Mouse (Mus musculus) thymus, adult 2 months (tissue): ENCODE results near the gene Gm44502. TPM values are rescaled to one million over a fixed set of nuclear protein-coding genes. Genes with fewer than 3 reads are reported as not detected.

ENCODE experiments used
- DNase-seq: peaks from one replicate; pipeline ENCODE4 v3.0.0; 2021
- H3K27ac ChIP-seq: fragments of 200-500 bp; 2 replicates; pipeline ENCODE4 v1.5.1; 2012; ENCODE audit warnings: low read length, control low read depth; ENCODE audit not compliant: control insufficient read depth, insufficient read depth
- H3K27me3 ChIP-seq: fragments of 200-500 bp; 2 replicates; pipeline ENCODE4 v1.6.1; 2012; ENCODE audit warnings: mild to moderate bottlenecking, low read length, moderate library complexity, mixed read lengths; ENCODE audit not compliant: control insufficient read depth, insufficient read depth
- H3K36me3 ChIP-seq: fragments of 200-500 bp; 2 replicates; pipeline ENCODE4 v1.6.1; 2012; ENCODE audit warnings: mild to moderate bottlenecking, low read length, moderate library complexity; ENCODE audit not compliant: control insufficient read depth, insufficient read depth
- H3K4me1 ChIP-seq: fragments of 200-500 bp; replicated peaks from 2 replicates; pipeline ENCODE4 v1.6.1; 2012; ENCODE audit warnings: low read length; ENCODE audit not compliant: control insufficient read depth, insufficient read depth
- H3K4me3 ChIP-seq: fragments of 200-500 bp; 2 replicates; pipeline ENCODE4 v1.5.1; 2012; ENCODE audit warnings: mild to moderate bottlenecking, low read length, control low read depth, moderate library complexity; ENCODE audit not compliant: control insufficient read depth, insufficient read depth
- CTCF ChIP-seq: fragments of 200-500 bp; IDR thresholded peaks from 2 replicates; pipeline ENCODE4 v1.5.1; 2012; ENCODE audit warnings: mild to moderate bottlenecking, control low read depth, low read length, moderate library complexity, borderline replicate concordance; ENCODE audit not compliant: control insufficient read depth, poor library complexity, insufficient read depth; ENCODE audit errors: extremely low read depth
- POLR2A ChIP-seq: fragments of 200-500 bp; IDR thresholded peaks from 2 replicates; pipeline ENCODE4 v1.6.1; 2012; ENCODE audit warnings: mild to moderate bottlenecking, low read length, control low read depth, moderate library complexity; ENCODE audit not compliant: control insufficient read depth, poor library complexity, insufficient read depth; ENCODE audit errors: extremely low read depth
- WGBS: fragments of 180-500 bp; shearing (Covaris S2); methylation state at CpG from one replicate; pipeline ENCODE4 v1.1.7; 2018; 5-methylcytosine and 5-hydroxymethylcytosine counted together
- polyA plus RNA-seq: library from polyadenylated mRNA; depleted of rRNA; stranded (reverse); fragments of >200 nt; gene quantifications from 2 replicates; pipeline ENCODE4 v1.2.3, GENCODE M21; 2012

Gm44502 gene
- polyA plus RNA-seq, 1 experiment: 3.2 TPM

DNA sequence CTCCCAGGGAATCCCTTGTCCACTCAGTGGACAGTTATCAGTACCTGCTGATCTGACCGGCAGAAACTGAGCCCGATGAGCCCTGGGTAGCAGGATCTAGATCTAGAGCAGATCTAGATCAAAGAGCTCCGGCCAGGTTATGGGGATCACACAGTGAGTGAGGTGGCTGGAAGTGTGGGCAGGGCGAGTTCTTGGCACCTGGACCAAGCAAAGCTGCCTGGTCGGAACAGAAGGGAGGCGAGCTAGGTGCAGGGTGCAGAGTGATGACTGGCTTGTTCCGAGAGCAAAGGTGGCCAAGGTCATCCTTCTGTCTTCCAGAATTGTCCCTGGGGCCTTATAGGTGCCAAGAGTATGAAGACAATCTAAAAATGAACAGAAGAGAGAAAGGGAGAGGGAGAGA lies 30.3 kb upstream of the Gm44502 start:
- Histone ChIP-seq H3K4me3 (no peak overlapping the region), H3K27ac (no peak overlapping the region), H3K27me3 (no peaks in the 10 kb centered on the region; the same call in 1 of the 2 replicates), H3K36me3 (no peaks in the 10 kb centered on the region), H3K4me1 (peaks cover 5% of the 10 kb centered on the region)
- DNase-seq: no peak
- WGBS: 89% methylated on average over 7 of the region's 7 CpGs
- TF ChIP-seq CTCF (no peak), POLR2A (no peak)

DNA sequence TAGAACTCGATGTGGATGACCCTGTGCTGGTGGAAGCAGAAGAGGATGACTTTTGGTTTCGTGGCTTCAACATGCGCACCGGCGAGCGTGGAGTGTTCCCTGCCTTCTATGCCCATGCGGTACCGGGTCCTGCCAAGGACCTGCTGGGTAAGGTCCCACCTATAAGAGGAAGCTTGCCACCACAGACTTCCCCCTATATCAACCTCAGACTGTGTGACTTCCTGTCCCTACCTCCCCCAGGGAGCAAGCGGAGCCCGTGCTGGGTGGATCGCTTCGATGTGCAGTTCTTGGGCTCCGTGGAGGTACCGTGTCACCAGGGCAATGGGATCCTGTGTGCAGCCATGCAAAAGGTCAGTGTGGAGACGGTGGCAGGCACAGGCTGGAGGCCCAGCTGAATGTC lies 29.4 kb upstream of the Gm44502 start:
- peaks cover 2% of the 10 kb centered on the region; the same call in 1 of the 2 replicates for H3K27me3 ChIP-seq
- H3K36me3 ChIP-seq: no peaks in the 10 kb centered on the region
- no peak overlapping the region for H3K4me3 ChIP-seq
- 7% methylated on average over 15 of the region's 15 CpGs for WGBS
- H3K4me1 ChIP-seq: peaks cover 8% of the 10 kb centered on the region
- TF ChIP-seq CTCF (no peak), POLR2A (no peak)
- no peak for DNase-seq
- no peak overlapping the region for H3K27ac ChIP-seq

DNA sequence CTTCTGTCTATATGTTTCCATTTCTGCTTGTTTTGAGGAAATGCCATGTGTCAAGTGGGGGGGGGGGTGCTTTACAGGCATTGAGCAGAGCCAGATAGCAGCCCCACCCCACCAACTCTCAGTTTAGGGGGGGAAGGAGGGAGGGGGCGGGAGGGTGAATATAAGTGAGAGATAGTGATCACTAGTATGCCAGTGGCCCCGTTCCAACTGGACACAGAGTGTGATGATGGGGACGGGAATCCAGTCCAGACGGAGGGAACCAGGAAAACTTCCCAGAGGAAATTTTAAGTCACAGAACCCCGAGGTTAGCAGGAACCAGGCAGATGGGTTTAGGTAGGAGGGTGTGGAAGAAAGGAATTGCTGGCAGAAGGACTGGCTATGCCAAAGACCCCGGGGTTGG lies 26.1 kb upstream of the Gm44502 start:
- no peak overlapping the region for H3K27ac ChIP-seq
- no peaks in the 10 kb centered on the region for H3K36me3 ChIP-seq
- 84% methylated on average over 6 of the region's 6 CpGs for WGBS
- H3K27me3 ChIP-seq: peaks cover 8% of the 10 kb centered on the region; the same call in 1 of the 2 replicates
- TF ChIP-seq POLR2A (no peak), CTCF (no peak)
- DNase-seq: no peak
- H3K4me1 ChIP-seq: peaks cover 13% of the 10 kb centered on the region
- H3K4me3 ChIP-seq: no peak overlapping the region

DNA sequence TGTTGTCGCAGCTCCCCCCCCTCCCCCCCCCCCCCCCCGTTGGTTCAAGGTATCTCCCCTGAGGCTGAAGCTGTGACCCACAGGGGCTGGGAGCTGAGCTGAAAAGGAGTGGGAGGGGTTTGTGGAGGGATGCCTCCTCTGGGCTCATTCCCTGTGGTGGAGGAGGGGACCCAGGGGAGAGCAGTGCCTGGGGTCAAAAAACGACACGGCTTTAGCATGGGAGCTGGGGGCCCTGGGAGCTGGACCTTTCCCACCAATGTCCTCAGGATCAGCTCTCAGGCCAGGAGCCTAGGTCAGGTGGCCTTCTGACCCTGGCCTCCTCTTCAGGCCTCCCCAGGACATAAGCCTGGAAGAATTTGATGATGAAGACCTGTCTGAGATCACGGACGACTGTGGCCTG lies 25.4 kb upstream of the Gm44502 start:
- Histone ChIP-seq H3K27ac (no peak overlapping the region), H3K4me1 (peaks cover 13% of the 10 kb centered on the region), H3K4me3 (no peak overlapping the region), H3K36me3 (no peaks in the 10 kb centered on the region), H3K27me3 (peaks cover 8% of the 10 kb centered on the region; the same call in 1 of the 2 replicates)
- no peak for DNase-seq
- WGBS: 38% methylated on average over 6 of the region's 6 CpGs
- TF ChIP-seq POLR2A (no peak), CTCF (no peak)

DNA sequence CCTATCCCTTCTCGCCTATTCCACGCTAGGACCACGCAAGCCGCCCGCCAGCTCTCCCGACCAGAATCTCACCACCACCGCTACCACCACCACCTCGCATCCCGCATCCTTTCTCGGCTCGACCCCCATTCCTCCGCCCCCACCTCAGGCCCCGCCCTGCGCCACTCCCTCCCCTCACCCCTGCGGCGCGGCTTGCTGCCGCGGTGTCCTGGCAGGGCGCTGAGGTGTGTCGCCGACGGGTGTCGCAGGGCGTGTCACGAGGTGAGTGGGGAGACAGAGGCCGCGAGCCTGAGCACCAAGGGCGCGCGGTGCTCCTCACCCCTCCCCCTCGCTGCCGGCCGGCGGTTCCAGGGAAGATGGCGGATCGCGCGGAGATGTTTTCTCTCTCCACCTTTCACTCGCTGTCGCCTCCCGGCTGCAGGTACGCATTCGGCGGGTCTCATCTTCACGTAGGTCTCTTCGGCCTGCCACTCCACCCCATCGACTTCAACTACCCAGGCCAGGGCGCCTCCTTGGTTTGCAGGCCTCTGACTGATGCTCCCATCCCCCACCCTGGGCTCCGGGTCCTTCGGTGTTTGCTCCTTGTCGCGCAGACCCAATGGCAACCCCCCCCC lies 24.5 kb upstream of the Gm44502 start, which contains the start of gene Mapk8ip2:
Gene Mapk8ip2 (plus strand): TSS at position 49 of the 614 bp plus-strand sequence.
- 6% methylated on average over 53 of the region's 53 CpGs for WGBS
- peaks cover 8% of the 10 kb centered on the region; the same call in 1 of the 2 replicates for H3K27me3 ChIP-seq
- DNase-seq: no peak
- TF ChIP-seq POLR2A: no peak
- TF ChIP-seq CTCF: no peak
- no peak within 1 kb of the TSS for H3K27ac ChIP-seq
- no peak within 1 kb of the TSS for H3K4me3 ChIP-seq
- peaks cover 11% of the 10 kb centered on the region for H3K4me1 ChIP-seq
- no peaks in the 10 kb centered on the region for H3K36me3 ChIP-seq

DNA sequence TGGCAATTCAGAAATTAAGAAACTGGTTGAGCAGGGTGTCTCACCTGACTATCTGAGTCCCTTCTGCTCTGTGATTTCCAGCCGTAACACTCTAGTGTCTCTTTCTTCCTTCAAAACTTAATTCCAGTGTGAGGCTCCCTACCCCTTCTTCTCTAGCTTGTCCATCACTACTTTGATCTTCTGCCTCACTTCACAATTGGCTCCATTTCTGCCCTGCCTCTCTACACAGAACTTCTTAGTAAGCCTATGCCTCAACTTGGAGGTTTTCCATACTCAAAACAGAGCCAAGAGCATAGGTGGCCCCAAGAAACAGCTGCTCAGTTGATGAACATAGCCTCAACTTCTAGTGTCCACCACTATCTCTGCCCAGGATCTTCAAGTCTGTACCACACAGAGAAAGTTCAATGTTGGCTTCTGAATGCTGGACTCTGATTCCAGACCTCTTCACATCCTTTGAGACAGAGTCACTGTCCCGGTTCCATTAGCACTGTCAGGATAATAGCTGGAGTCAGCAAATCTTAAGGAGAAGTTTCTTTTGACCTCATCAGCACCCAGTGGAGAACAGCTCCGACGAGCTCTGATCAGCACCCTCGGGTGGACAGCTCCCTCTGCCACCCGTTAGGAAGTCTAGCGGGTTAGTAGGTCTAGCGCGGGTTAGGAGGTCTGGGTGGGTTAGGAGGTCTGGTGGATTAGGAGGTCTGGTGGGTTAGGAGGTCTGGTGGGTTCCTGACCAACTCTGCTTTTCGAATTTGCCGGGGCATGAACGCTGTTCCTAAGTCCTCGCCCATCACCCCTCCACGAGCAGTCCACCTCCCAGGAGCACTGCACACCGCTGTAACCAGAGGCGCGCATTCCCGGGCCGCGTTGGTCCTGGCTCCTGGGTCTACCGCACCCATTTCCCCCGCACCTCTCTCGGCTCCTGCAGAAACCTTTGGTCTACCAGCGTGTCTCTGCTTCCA lies 23.7 kb upstream of the Gm44502 start:
- peaks cover 8% of the 10 kb centered on the region for H3K4me1 ChIP-seq
- no peak overlapping the region for H3K4me3 ChIP-seq
- 7% methylated on average over 24 of the region's 24 CpGs for WGBS
- H3K27ac ChIP-seq: no peak overlapping the region
- DNase-seq: peak; percentile 55
- H3K27me3 ChIP-seq: peaks cover 8% of the 10 kb centered on the region; the same call in 1 of the 2 replicates
- no peaks in the 10 kb centered on the region for H3K36me3 ChIP-seq
- TF ChIP-seq POLR2A: no peak
- no peak for TF ChIP-seq CTCF
